Mouse (Mus musculus) adrenal gland, postnatal 14 days (tissue): ENCODE data around the gene Olfr1475. TPM values are rescaled to one million over a fixed set of nuclear protein-coding genes. Genes with fewer than 3 reads are reported as not detected.
"Not testable (repeated sequence)": the region's sequence is repeated elsewhere in the genome, so short reads cannot be mapped to it uniquely, and the experiment has no call there.

ENCODE experiments used
- DNase-seq: peaks from one replicate; pipeline ENCODE4 v3.0.0; 2021; ENCODE audit warnings: mixed read lengths
- long read RNA-seq, 2 experiments: library from polyadenylated mRNA; stranded (forward); transcript quantifications; one replicate each; pipeline ENCODE4 v2.0.0; 2021
- total RNA-seq: library from RNA; stranded (reverse); gene quantifications from 2 replicates; pipeline ENCODE4 v1.2.3, GENCODE M21; 2021

Olfr1475 gene
- not detected in 2 replicates for total RNA-seq
- long read RNA-seq, experiment 1, result 0 reads
- long read RNA-seq, experiment 2, result 0 reads

DNA sequence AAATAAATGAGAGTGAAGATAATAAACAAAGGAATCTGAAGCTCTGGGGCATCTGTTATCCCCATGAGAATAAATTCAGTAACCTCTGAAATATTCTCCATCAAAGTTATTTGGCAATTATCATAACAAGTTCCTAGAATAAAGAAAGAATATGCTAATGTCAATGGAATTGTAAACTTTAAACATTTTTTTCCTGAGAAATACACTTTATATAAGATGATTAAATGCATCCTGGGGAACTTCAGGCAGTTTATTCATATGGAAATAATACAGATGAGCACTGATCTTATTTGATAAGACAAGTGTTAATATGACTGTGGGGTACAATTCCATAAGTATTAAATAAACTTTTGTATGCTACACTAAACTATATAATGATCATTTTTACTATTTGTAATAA is at the start of gene Olfr1475:
TSS of gene Olfr1475 (minus strand) at position 101 of the 400 bp plus-strand sequence.
- no peak for DNase-seq

DNA sequence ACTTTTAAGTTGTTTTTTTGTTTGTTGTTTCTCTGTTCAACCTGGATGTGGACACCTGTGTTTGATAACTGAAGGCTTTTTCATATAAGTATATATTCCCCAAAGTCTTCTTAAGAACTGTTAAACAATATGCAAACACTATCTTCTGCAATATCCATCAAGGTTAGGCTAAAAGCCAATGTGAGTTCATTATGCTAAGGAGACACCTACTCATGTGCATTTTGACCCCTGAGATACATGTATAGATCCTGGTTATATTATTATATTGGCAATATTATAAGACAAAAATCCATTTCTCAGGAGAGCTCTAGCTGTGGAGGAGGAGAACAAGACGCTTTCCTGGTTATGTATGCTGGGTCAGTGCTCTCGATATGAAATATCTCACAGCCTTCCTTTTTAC is 47.6 kb upstream of the Olfr1475 start, which contains the start of gene Olfr1480:
TSS of gene Olfr1480 (plus strand) at position 301 of the 400 bp plus-strand sequence.
- no peak for DNase-seq

DNA sequence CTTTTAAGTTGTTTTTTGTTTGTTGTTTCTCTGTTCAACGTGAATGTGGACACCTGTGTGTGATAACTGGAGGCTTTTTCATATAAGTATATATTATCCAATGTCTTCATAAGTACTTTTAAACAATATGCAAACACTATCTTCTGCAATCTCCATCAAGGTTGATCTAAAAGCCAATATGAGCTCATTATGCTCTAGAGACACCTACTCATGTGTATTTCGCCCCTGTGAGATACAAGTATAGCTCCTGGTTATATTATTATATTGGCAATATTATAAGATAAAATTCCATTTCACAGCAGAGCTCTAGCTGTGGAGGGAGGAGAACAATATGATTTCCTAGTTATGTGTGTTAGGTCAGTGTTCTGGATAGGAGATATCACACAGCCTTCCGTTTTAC is 20.2 kb upstream of the Olfr1475 start, which contains the start of gene Olfr1477:
TSS of gene Olfr1477 (plus strand) at position 301 of the 400 bp plus-strand sequence.
- DNase-seq, result no peak

DNA sequence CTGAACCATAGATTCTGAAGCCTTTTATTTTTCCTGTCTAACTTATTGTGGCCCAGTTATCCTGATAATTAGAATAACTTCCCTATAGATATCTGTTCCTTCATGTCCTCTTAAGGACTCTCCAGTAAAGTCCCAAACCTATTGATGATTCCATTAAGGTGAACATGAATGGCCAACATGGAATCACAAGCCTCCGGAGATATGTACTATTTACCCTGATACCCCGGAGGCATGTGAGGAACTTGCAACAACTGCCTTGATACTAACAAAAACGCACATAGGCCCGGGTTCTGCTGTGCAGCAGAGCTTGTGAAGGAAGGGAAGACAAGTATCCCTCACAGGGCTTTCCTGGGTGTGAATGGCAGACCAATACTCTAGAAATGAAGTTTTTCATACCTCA is 10.7 kb downstream of the Olfr1475 start, which contains the start of gene Olfr1474:
TSS of gene Olfr1474 (plus strand) at position 301 of the 400 bp plus-strand sequence.
- not testable (repeated sequence) for DNase-seq

DNA sequence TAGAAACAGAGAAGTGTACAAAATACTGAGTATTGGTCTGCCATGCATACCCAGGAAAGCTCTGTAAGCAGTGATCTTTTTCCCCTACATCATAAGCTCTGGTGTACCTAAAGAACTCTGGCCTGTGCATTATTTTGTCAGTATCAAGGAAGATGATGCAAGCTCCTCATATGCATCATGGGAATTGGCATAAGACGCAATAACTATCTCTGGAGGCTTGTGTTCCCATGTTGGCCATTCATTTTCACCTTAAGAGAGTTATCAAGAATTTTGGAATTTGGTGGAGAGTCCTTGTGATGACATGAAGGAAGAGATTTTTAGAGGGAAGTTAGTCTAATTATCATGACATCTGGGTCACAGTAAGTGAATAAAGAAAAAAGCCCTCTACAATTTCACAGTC is 24.0 kb downstream of the Olfr1475 start, which contains the start of gene Olfr1472:
TSS of gene Olfr1472 (minus strand) at position 101 of the 400 bp plus-strand sequence.
- no peak for DNase-seq

DNA sequence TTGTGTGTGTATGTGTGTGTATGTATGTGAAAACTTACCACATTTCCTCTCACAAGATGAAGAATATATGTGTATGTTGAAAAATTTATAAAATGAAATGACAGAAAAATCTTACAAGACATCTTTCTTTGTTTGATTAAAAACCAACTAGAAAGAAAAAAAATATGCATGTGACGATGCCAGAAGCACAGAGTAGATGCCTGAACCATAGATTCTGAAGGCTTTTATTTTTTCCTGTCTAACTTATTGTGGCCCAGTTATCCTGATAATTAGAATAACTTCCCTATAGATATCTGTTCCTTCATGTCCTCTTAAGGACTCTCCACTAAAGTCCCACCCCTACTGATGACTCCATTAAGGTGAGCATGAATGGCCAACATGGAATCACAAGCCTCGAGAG is 36.9 kb downstream of the Olfr1475 start, which contains the start of gene Olfr1471:
TSS of gene Olfr1471 (plus strand) at position 301 of the 400 bp plus-strand sequence.
- not testable (repeated sequence) for DNase-seq

Other genes starting within 250 kb of the Olfr1475 start
- not detected in 2 replicates for gene Olfr1463, start 248.9 kb downstream of the Olfr1475 start, total RNA-seq
- not detected in 2 replicates for gene Olfr1465, start 164.7 kb downstream of the Olfr1475 start, total RNA-seq
- gene Olfr1466, start 141.3 kb downstream of the Olfr1475 start, total RNA-seq, result not detected in 2 replicates
- not detected in 2 replicates for gene Olfr1467, start 118.0 kb downstream of the Olfr1475 start, total RNA-seq
- gene Olfr1469, start 72.3 kb downstream of the Olfr1475 start, total RNA-seq, result not detected in 2 replicates
- gene Olfr1471, start 36.8 kb downstream of the Olfr1475 start, total RNA-seq, result not detected in 2 replicates
- not detected in 2 replicates for gene Olfr1472, start 24.1 kb downstream of the Olfr1475 start, total RNA-seq
- gene Olfr1474, start 10.6 kb downstream of the Olfr1475 start, total RNA-seq, result not detected in 2 replicates
- gene Olfr1477, start 20.4 kb upstream of the Olfr1475 start, total RNA-seq, result not detected in 2 replicates
- gene Olfr1480, start 47.7 kb upstream of the Olfr1475 start, total RNA-seq, result not detected in 2 replicates
- gene Olfr1484, start 103.3 kb upstream of the Olfr1475 start, total RNA-seq, result not detected in 2 replicates
- gene Olfr1487, start 137.2 kb upstream of the Olfr1475 start, total RNA-seq, result not detected in 2 replicates
- not detected in 2 replicates for gene Olfr1489, start 151.4 kb upstream of the Olfr1475 start, total RNA-seq
- not detected in 2 replicates for gene Olfr1490, start 170.9 kb upstream of the Olfr1475 start, total RNA-seq
- not detected in 2 replicates for gene Olfr1491, start 217.1 kb upstream of the Olfr1475 start, total RNA-seq
- gene Olfr1493-ps1, start 243.1 kb upstream of the Olfr1475 start, total RNA-seq, result not detected in 2 replicates